Mouse (Mus musculus) yolk sac, embryonic 10.5 days (tissue): ENCODE measurements around the gene Parp14.

Experiments used
- DNase-seq: peaks from one replicate; pipeline ENCODE4 v3.0.0-alpha.2; 2017; ENCODE audit warnings: low spot score

Parp14 gene

DNA sequence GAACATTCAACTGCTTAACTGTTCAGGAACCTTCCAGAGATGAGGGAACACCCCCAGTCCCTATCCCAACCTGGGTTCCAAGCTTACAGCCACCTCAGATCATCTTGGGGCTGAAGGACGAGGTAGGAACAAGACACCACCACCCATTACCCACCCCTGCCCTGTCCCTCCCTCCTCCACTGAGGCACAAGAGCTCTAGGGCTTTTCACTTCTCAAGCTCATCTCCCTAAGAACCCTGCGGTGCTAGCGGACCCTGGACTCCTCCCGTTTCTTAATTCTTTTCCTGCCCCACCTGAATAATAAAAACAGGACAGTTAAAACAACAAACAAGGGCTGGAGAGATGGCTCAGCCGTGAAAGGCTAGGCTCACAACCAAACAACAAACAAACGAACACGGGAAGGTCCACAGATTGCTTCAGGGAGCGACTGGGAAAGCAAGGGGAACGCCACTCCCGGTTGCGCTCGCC is 730 bp downstream of the Parp14 start:
- no peak for DNase-seq

DNA sequence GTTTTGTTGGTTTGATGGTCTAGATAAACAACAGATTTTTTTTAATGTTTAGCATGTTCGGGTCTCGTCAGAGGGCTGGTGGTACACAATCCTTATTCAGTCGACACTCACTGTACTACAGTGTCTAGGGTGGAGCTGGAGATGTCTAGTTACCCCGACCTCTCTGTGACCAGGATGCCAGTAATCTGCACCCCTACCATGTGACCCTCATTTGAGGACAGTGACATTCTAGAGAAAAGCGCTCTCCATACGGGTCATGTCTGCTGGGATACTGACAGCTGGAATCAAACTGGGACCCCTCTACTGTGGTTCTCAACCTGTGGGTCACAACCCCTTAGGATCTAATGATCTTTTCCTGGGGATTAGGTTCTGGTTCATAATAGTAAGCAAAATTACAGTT is 1.7 kb downstream of the Parp14 start:
- DNase-seq = no peak

DNA sequence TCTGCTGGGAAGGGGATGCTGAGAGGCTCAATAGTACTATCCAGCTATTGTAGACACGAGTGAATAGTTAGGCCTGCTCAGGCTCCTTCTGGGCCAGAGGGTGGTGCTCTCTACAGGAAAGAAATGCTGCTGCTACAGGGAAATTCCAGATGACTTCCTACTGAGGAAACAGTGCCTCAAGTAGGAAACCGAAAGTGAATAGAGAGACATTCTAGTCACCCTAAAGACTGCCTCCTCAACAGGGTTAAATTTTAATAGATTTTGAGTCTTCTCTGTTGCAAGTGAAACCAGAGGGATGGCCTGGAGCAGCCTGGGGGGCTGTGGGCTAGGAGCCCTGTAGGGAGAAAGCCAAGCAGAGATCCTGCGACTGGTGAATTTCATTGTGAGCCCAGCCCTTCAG is 2.2 kb downstream of the Parp14 start:
- no peak for DNase-seq

DNA sequence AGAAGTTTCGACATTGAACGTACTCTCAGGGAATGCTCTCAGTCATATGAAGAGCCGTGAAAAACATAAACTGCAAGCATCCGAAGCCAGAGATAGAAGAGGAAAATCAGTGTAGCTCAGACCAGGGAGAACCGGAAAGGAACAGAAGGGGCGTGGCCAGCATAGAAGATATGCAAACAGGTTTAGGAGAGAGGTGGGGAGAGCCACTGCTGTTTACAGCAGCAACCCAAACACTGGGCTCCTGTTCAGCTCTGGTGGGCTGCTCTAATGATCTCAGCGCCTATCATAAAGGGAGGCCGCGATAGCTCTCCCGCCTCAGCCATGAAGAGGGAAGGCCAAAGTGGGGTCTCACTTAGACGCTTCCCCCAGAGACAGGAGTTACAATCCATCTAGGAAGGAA is 3.6 kb downstream of the Parp14 start:
- no peak for DNase-seq

DNA sequence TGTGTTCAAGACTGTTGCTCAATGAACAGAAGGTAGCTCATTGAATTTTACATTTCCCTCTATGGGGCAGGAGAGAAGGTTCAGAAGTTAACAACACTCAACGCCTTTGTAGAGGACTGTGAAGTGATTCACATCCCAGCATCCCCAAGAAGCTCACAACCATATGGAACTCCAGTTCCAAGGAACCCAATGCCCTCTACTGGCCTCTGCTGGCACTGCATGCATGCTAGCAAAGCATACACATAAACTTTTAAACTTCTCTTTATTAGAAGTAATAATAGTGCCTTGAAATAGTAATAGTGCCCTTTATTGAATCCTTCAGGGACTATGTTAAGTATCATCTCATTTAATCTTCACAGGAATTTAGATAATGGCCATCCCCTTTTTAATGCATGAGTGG is 9.3 kb downstream of the Parp14 start:
- DNase-seq = no peak

DNA sequence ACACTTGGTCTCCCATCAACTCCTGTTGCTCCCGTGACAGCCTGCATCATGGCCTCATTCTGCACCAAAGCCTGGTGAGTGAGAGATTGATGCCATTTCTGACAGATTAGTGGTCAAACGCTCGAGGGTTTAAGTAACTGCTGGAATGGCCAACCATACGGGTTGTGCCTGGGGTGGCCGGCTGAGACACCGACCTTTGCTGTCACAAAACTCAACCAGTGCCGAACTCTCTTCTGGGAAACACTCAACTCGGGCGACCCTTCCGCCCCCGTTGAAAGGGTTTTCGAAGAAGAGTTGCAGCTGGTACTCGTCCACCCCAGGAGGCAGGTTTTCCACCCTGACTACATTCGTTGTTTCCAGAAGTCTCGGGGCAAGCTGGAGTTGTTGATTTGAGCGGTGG is 11.1 kb downstream of the Parp14 start:
- DNase-seq = no peak

- peak; percentile 26 for DNase-seq
Measured at GRCm38 (mm10) chr16:35856766-35857165, 14.6 kb downstream of the Parp14 start.

DNA sequence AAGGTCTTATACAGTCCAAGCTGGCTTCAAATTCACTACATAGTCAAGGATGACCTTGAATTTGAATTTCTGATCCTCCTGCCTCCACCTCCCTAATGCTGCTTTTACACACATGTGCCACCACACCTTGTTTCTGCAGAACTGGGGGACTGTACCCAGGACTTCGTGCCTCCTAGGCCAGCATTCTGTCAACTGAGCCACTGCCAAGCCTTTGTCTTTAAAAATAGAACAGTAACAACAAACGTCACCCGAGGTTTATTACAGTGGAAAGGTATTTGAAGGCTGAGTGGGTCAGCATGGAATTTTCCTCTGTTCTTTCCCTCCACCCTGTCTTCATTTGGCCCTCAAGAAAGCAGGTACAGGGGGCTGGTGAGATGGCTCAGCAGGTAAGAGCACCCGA is 15.5 kb downstream of the Parp14 start:
- DNase-seq = no peak

DNA sequence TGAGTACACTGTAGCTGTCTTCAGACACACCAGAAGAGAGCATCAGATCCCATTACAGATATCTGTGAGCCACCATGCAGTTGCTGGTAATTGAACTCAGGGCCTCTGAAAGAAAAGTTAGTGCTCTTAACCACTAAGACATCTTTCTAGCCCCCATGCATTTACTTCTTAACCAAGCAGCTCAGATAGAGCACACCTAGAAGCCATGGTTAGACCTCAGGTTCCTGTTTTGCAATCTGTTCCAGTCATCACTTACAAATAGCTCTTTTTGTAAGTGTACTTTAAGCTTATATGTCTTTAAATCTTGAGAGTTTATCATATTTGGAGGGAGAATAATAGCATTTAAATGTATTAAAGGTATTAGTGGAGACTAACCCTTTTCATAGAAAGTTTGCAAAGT is 24.2 kb downstream of the Parp14 start:
- no peak for DNase-seq

DNA sequence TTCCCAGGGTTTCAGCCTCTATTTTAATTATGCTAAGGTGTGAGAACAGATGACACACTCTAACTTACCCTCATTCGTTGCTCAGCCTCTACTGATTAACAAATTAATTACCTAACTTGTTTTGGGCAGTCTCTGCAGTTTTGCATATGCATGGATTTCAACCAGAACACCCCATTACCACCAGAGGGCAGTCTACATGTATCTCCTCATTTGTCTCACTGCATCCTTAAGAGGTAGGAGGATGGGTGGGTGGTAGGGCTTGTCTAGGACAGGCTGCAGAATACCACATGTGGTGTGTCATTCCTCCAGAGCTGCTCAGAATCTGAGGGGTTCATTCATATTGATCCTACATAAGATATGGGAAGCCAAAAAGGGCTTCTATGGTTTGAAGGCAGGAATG is 31.7 kb downstream of the Parp14 start:
- no peak for DNase-seq

DNA sequence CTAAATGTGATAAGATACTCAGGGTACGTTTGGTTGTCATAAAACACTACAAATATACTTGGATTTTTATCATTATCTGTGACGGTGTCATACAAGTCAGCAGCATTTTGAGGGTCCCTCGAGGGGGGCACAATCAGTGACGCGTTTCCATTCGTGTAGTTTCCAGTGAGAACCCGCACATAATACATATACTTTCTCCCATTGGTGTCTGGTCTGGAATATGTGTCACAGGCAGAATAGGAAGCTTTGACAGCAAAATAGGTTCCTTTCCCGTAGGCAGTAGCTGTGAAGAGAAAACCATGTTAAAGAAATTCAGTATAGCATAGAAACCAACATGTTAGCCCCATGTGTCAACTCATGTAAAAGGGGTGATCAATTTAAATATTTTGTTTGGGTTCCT is 36.7 kb downstream of the Parp14 start:
- DNase-seq = no peak

GRCm38 (mm10) chr16:35832926-35833325 is 38.4 kb downstream of the Parp14 start:
- no peak for DNase-seq

GRCm38 (mm10) chr16:35829999-35830398 is 41.3 kb downstream of the Parp14 start:
- DNase-seq = no peak

DNA sequence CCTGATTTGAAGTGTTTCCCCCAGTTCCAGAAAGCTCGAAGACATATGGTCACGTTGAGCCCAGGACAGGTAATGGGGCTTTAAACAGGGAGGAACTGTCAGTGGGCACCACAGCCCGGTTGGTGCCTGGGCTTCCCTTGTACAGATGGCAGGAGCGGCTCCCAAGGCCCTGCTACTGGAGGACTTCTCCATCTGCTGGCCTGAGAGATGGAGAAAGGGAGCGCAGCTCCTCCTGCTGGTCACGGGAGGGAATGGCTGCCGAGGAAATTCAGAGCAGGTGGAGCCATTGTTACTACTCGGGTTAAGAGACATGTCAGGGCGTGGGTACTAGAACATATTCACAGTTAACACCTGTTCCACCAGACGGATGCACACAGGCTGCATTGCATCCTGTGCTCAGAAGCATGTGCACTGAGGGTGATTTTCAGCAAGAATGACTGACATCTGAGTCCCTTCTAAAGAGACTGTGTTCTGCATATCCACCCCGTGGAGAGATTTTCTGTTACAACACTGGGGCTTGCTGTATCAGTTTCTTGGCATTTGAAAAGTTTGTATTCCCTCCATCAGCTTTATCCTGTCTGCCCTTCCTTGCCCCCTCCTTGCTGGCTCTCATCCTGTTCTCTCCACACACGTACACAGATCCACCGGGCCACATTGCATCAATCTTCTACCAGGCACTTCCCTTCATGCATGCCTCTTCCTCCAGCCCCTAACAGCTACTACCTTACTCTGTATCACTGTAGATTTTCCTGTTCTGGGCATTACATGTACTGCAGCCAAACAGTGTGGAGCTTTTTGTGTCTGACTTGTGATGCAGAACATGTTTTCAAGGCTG is 53.9 kb downstream of the Parp14 start:
- peak; percentile 68 for DNase-seq

DNA sequence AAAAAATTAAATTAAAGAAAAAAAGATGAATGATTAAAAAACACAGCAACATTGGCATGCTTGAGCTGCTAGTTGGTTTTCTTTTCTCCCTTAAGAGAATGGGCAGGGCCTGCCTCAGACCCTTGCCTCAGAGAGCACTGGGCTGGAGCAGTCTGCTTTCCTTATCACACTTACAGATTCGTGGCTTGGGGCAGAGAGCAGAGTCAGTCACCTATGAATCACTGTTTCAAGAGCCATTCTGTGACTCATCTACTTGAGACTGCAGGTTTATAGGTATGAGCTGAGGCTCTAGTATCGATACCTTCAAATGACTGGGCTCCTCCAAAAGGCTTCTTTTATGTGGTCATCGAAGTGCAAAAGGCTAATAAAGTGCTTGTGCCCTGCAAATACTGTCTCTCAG is 58.2 kb downstream of the Parp14 start:
- peak; percentile 49 for DNase-seq

DNA sequence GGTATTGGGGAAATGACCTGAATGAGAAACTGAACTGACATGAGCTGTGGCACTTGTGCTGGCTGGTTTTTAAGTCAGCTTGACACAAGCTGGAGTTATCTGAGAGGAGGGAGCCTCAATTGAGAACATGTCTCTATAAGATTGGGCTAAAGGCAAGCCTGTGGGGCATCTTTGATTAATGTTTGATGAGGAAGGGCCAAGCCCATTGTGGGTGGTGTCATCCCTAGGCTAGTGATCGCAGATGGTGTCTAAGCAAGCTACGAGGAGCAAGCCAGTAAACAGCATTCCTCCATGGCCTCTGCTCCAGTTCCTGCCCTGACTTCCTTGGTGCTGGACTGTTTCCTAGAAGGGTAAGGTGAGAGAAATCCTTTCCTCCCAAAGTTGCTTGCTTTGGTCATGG is 62.5 kb downstream of the Parp14 start:
- DNase-seq = no peak

- peak; percentile 60 for DNase-seq
Measured at GRCm38 (mm10) chr16:35807663-35807992, 63.7 kb downstream of the Parp14 start.

- peak; percentile 42 for DNase-seq
Measured at GRCm38 (mm10) chr16:35806973-35807662, 64.2 kb downstream of the Parp14 start.

DNA sequence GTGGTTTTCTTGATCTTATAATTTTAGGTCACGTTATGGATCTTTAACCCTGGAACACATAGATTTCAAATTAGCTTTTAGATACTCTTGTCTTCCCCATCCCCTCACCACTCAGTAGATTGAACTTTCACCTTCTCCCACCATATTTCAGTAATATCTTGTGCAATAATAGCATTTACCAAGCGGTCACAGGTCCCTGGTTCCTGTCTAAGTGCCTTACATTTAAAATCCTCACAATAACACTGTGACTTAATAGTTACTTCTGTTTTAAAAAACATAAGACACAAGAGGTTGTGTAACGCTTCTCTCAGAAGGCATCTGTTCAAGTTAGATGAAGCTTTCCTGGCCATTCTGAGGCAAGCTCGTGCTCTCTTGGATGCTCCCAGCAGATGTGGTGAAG is 67.6 kb downstream of the Parp14 start:
- no peak for DNase-seq

GRCm38 (mm10) chr16:35802163-35802562 is 69.2 kb downstream of the Parp14 start:
- no peak for DNase-seq

GRCm38 (mm10) chr16:35791962-35792521 is 79.3 kb downstream of the Parp14 start:
- peak; percentile 49 for DNase-seq

GRCm38 (mm10) chr16:35788330-35788729 is 83.0 kb downstream of the Parp14 start:
- no peak for DNase-seq

DNA sequence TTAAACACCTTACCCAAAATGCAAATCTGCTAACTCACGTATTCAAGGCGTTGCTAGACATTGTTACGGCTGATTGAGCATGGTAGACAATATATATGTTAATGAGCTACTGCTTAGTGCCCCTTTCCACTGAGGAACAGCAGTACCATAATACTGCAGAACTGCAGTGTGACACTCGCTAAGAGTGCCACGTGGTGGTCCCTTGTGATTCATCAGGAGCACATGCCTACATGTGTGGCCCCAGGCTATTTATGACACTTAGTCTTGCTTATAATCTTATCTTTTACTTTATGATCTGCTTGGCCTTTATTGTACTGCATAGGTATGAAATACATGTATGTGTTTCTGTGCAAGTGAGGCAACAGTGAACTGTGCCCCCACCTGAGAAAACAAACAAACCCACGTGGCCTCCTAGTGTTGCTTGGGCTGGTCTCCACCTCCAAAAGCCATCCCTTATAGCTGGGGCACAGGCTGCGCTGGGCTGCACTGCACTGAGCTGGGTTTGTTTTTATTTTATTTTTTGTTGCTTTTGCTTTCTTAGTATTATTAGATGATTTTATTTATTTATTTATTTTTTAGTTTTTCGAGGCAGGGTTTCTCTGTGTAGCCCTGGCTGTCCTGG is 83.7 kb downstream of the Parp14 start:
- DNase-seq = no peak
